Mouse (Mus musculus): ENCODE measurements at regions not wholly inside any gene's neighbourhood (a gene's known extent, or its start where the extent isn't known, plus 50 kb on each side); places are given as distances from the start of the nearest gene placed in this dataset.

DNA sequence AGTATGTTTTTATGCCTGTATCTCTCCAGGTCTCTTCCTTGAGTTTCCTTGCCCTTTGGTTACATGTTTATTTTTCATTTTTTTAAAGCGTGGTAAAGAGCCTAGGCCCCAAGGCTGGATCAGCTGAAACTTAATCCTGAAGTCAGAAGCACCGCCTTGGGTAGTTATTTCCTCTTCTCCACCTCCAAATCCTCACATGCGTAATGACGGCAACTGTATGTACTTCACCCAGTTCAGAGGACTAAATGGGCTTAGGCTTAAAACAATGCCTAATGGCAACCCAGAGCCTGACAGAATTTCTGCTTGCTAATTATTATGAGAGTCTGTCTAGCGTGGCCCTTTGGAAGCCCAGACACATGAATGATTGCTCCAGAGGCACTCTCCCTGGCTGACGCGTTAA is 316.6 kb upstream of the A1bg start:
- Histone ChIP-seq H3K27ac (ENCODE audit: insufficient read depth, low read length) (no peak overlapping the region), H3K4me3 (ENCODE audit: insufficient read depth, low read length) (no peak overlapping the region), H3K4me1 (ENCODE audit: control insufficient read depth, insufficient read depth, low read length) (no peaks in the 10 kb centered on the region)
- TF ChIP-seq POLR2A (IDR thresholded peaks at IDR 0.05; ENCODE audit: extremely low read depth, insufficient read depth, low read length) = no peak
- TF ChIP-seq CTCF (IDR thresholded peaks at IDR 0.05; ENCODE audit: extremely low read depth, insufficient read depth, low read length) = no peak

- Histone ChIP-seq H3K4me1 (ENCODE audit: control insufficient read depth, insufficient read depth, low read length) (no peaks in the 10 kb centered on the region), H3K4me3 (ENCODE audit: insufficient read depth, low read length) (no peak overlapping the region), H3K27ac (ENCODE audit: insufficient read depth, low read length) (no peak overlapping the region)
- TF ChIP-seq POLR2A (IDR thresholded peaks at IDR 0.05; ENCODE audit: extremely low read depth, insufficient read depth, low read length) = no peak
- no peak for TF ChIP-seq CTCF (IDR thresholded peaks at IDR 0.05; ENCODE audit: extremely low read depth, insufficient read depth, low read length)
These were observed 316.2 kb upstream of the A1bg start for GRCm38 (mm10) chr15:61238996-61239395.

GRCm38 (mm10) chr15:61229579-61229978 is 306.8 kb upstream of the A1bg start:
- TF ChIP-seq POLR2A (IDR thresholded peaks at IDR 0.05; ENCODE audit: extremely low read depth, insufficient read depth, low read length) = no peak

DNA sequence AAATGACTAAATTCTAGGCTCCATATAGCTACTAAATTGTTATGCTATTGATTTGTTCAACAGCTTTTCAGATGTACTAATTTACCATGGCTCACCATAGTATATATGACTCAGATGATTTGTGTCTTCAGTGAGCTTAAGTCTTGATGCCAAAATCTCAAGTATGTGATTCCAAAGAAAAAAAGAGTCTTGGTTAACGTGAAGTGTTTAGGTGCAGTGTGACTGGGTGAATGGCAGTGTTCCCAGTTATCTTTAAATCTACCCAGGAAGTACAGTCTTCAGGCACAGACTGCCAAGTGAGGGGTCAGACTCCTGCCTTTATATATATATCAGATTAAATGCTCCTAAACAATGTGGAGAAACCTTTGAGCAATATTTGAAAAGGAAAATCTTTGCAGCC is 300.1 kb upstream of the A1bg start:
- Histone ChIP-seq H3K4me1 (ENCODE audit: control insufficient read depth, insufficient read depth, low read length) (no peaks in the 10 kb centered on the region), H3K4me3 (ENCODE audit: insufficient read depth, low read length) (no peak overlapping the region), H3K27ac (ENCODE audit: insufficient read depth, low read length) (no peak overlapping the region)
- TF ChIP-seq CTCF (IDR thresholded peaks at IDR 0.05; ENCODE audit: extremely low read depth, insufficient read depth, low read length) (no peak), POLR2A (IDR thresholded peaks at IDR 0.05; ENCODE audit: extremely low read depth, insufficient read depth, low read length) (no peak)

More at GRCm38 (mm10) chr15:61229579-61229978, 306.8 kb upstream of the A1bg start:
- Histone ChIP-seq H3K4me3 (ENCODE audit: insufficient read depth, low read length) (no peak overlapping the region), H3K27ac (ENCODE audit: insufficient read depth, low read length) (no peak overlapping the region), H3K4me1 (ENCODE audit: control insufficient read depth, insufficient read depth, low read length) (no peaks in the 10 kb centered on the region)

- no peak overlapping the region for H3K27ac ChIP-seq (ENCODE audit: insufficient read depth, low read length)
- no peak overlapping the region for H3K4me3 ChIP-seq (ENCODE audit: insufficient read depth, low read length)
- no peak for TF ChIP-seq CTCF (IDR thresholded peaks at IDR 0.05; ENCODE audit: extremely low read depth, insufficient read depth, low read length)
- no peak for TF ChIP-seq POLR2A (IDR thresholded peaks at IDR 0.05; ENCODE audit: extremely low read depth, insufficient read depth, low read length)
- H3K4me1 ChIP-seq (ENCODE audit: control insufficient read depth, insufficient read depth, low read length) = no peaks in the 10 kb centered on the region
These were observed 287.3 kb upstream of the A1bg start for GRCm38 (mm10) chr15:61210161-61210560.

- TF ChIP-seq CTCF (IDR thresholded peaks at IDR 0.05; ENCODE audit: extremely low read depth, insufficient read depth, low read length) = no peak
- no peak for TF ChIP-seq POLR2A (IDR thresholded peaks at IDR 0.05; ENCODE audit: extremely low read depth, insufficient read depth, low read length)
- no peaks in the 10 kb centered on the region for H3K4me1 ChIP-seq (ENCODE audit: control insufficient read depth, insufficient read depth, low read length)
- H3K4me3 ChIP-seq (ENCODE audit: insufficient read depth, low read length) = no peak overlapping the region
- H3K27ac ChIP-seq (ENCODE audit: insufficient read depth, low read length) = no peak overlapping the region
These were observed 267.2 kb upstream of the A1bg start for GRCm38 (mm10) chr15:61189981-61190380.

GRCm38 (mm10) chr15:61189481-61189880 is 266.7 kb upstream of the A1bg start:
- no peak overlapping the region for H3K27ac ChIP-seq (ENCODE audit: insufficient read depth, low read length)
- no peaks in the 10 kb centered on the region for H3K4me1 ChIP-seq (ENCODE audit: control insufficient read depth, insufficient read depth, low read length)
- H3K4me3 ChIP-seq (ENCODE audit: insufficient read depth, low read length) = no peak overlapping the region
- TF ChIP-seq POLR2A (IDR thresholded peaks at IDR 0.05; ENCODE audit: extremely low read depth, insufficient read depth, low read length) = no peak
- TF ChIP-seq CTCF (IDR thresholded peaks at IDR 0.05; ENCODE audit: extremely low read depth, insufficient read depth, low read length) = no peak

DNA sequence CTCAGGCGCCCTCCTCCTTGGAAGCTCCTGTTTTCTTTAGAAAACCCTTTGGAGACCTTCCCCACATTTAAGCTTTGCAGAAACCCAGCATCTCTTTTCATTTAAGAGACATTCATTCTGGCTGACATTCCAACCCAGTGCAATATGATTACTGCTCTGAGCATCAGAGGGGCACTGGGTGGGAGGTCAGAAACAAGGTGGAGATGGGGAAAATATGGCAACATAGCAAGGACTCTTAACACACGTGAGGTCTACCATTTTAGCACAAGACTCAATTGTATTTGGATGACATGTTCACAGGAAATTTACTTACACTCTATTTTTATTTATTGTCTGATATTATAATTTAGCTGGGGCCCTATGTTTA is 261.8 kb upstream of the A1bg start:
- no peak for TF ChIP-seq POLR2A (IDR thresholded peaks at IDR 0.05; ENCODE audit: extremely low read depth, insufficient read depth, low read length)
- no peak for TF ChIP-seq CTCF (IDR thresholded peaks at IDR 0.05; ENCODE audit: extremely low read depth, insufficient read depth, low read length)
- no peak overlapping the region for H3K4me3 ChIP-seq (ENCODE audit: insufficient read depth, low read length)
- H3K27ac ChIP-seq (ENCODE audit: insufficient read depth, low read length) = no peak overlapping the region
- H3K4me1 ChIP-seq (ENCODE audit: control insufficient read depth, insufficient read depth, low read length) = no peaks in the 10 kb centered on the region

DNA sequence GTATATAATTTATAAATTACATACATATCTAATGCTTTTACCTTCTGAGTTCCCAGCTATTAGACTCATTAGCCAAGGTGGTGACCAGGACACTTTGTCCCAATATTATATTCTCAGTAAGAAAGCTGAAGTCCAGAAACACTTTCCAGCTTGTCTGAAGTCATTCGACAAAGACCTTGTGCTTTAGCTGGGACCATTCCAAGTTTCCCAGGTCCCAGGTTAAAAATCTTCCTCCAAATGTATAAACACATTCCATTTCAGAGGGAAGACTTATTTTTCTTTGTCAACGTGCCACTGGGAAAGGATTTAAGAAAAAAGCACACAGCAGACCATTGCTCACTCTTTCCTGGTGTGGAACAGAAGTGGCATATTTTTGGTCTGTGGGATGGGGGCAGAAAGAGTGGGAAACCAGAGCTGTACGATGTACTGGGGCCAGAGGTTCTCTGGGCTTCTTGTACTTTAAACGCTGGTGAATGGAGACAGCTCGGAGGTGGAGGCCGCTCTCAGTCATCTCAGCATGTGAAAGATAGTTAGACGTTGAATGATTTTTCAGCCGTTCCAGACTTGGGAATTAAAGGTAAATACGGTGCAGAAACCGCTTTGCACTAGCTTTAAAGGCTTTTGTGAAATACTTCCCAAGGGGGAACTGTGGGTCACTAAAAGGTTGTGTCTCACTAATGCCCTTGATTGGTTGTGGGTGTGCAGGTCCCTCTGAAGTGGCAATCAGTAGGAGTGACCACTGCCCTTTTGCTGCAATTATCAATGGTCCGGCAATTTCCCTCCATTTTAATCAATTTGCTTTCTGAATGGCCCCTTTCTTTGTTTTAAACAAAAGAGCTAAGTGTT is 261.2 kb upstream of the A1bg start:
- TF ChIP-seq CTCF (IDR thresholded peaks at IDR 0.05; ENCODE audit: extremely low read depth, insufficient read depth, low read length) = no peak
- TF ChIP-seq POLR2A (IDR thresholded peaks at IDR 0.05; ENCODE audit: extremely low read depth, insufficient read depth, low read length) = no peak
- no peaks in the 10 kb centered on the region for H3K4me1 ChIP-seq (ENCODE audit: control insufficient read depth, insufficient read depth, low read length)
- H3K27ac ChIP-seq (ENCODE audit: insufficient read depth, low read length) = no peak overlapping the region
- no peak overlapping the region for H3K4me3 ChIP-seq (ENCODE audit: insufficient read depth, low read length)

DNA sequence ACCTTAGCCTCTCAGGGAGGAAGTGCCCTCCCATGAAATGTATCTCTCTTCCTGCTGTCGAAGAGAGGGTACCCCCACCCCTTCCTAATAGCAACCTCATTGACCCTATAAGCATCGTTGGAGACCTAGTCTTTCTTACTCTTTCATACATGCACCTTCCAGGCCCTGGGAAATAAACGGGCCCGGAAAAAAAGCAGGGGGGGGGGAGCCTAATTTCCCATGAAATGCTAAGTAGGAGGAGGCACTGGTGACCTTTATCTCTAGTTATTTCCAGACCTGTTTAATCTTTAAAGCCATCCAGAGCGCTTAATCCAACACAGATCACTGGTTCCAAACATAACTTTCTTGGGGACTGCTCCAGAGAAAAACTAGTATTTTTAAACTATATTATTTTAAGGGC is 260.5 kb upstream of the A1bg start:
- Histone ChIP-seq H3K27ac (ENCODE audit: insufficient read depth, low read length) (no peak overlapping the region), H3K4me3 (ENCODE audit: insufficient read depth, low read length) (no peak overlapping the region), H3K4me1 (ENCODE audit: control insufficient read depth, insufficient read depth, low read length) (no peaks in the 10 kb centered on the region)
- TF ChIP-seq CTCF (IDR thresholded peaks at IDR 0.05; ENCODE audit: extremely low read depth, insufficient read depth, low read length) = no peak
